Mouse (Mus musculus) liver, adult 2 months (tissue): ENCODE measurements around the gene Peg3. TPM values are rescaled to one million over a fixed set of nuclear protein-coding genes. Genes with fewer than 3 reads are reported as not detected.

Experiments
- DNase-seq: peaks from one replicate; pipeline ENCODE4 v3.0.0-alpha.2; 2011; ENCODE audit warnings: low read depth, low spot score; ENCODE audit errors: extremely low read depth
- H3K27ac ChIP-seq: fragments of 200-500 bp; replicated peaks from 2 replicates; pipeline ENCODE4 v1.5.1; 2012; ENCODE audit warnings: low read depth, mild to moderate bottlenecking, control low read depth, inconsistent platforms, low read length; ENCODE audit not compliant: insufficient read depth
- H3K27me3 ChIP-seq: fragments of 200-500 bp; 2 replicates; pipeline ENCODE4 v1.6.1; 2012; ENCODE audit warnings: mild to moderate bottlenecking, moderate library complexity, low read length, inconsistent platforms; ENCODE audit not compliant: control insufficient read depth, insufficient read depth
- H3K36me3 ChIP-seq: fragments of 200-500 bp; 2 replicates; pipeline ENCODE4 v1.6.1; 2012; ENCODE audit warnings: low read length, inconsistent platforms; ENCODE audit not compliant: control insufficient read depth, insufficient read depth
- H3K4me1 ChIP-seq: fragments of 200-500 bp; 2 replicates; pipeline ENCODE4 v1.6.1; 2011; ENCODE audit warnings: low read length; ENCODE audit not compliant: control insufficient read depth, insufficient read depth
- H3K4me3 ChIP-seq: fragments of 200-500 bp; 2 replicates; pipeline ENCODE4 v1.5.1; 2011; ENCODE audit warnings: low read depth, mild to moderate bottlenecking, control low read depth, low read length, moderate library complexity; ENCODE audit not compliant: insufficient read depth
- H3K79me2 ChIP-seq: fragments of 200-500 bp; 2 replicates; pipeline ENCODE4 v1.6.1; 2012; ENCODE audit warnings: inconsistent platforms, mild to moderate bottlenecking, low read length, moderate library complexity; ENCODE audit not compliant: control insufficient read depth, insufficient read depth
- H3K9ac ChIP-seq: fragments of 200-500 bp; 2 replicates; pipeline ENCODE4 v1.6.1; 2012; ENCODE audit warnings: low read depth, mild to moderate bottlenecking, control low read depth, inconsistent platforms, low read length
- CTCF ChIP-seq: fragments of 200-500 bp; IDR thresholded peaks from 2 replicates; pipeline ENCODE4 v1.5.1; 2011; ENCODE audit warnings: low read depth, low read length, control low read depth
- POLR2A ChIP-seq: fragments of 200-500 bp; IDR thresholded peaks from 2 replicates; pipeline ENCODE4 v1.6.1; 2011; ENCODE audit warnings: low read length, control low read depth; ENCODE audit not compliant: insufficient read depth; ENCODE audit errors: extremely low read depth
- WGBS: fragments of 180-500 bp; shearing (Covaris S2); methylation state at CpG from one replicate; pipeline ENCODE4 v1.1.7; 2018; 5-methylcytosine and 5-hydroxymethylcytosine counted together
- polyA plus RNA-seq: library from polyadenylated mRNA; depleted of rRNA; stranded (reverse); fragments of >200 nt; gene quantifications from 2 replicates; pipeline ENCODE4 v1.2.3, GENCODE M21; 2012
- total RNA-seq: library from RNA; depleted of rRNA; stranded (reverse); fragments of >200 nt; gene quantifications from 2 replicates; pipeline ENCODE4 v1.2.3, GENCODE M21; 2014

The Peg3 gene
- total and polyA plus RNA-seq, 2 experiments = 1.7 to 4.2 TPM

DNA sequence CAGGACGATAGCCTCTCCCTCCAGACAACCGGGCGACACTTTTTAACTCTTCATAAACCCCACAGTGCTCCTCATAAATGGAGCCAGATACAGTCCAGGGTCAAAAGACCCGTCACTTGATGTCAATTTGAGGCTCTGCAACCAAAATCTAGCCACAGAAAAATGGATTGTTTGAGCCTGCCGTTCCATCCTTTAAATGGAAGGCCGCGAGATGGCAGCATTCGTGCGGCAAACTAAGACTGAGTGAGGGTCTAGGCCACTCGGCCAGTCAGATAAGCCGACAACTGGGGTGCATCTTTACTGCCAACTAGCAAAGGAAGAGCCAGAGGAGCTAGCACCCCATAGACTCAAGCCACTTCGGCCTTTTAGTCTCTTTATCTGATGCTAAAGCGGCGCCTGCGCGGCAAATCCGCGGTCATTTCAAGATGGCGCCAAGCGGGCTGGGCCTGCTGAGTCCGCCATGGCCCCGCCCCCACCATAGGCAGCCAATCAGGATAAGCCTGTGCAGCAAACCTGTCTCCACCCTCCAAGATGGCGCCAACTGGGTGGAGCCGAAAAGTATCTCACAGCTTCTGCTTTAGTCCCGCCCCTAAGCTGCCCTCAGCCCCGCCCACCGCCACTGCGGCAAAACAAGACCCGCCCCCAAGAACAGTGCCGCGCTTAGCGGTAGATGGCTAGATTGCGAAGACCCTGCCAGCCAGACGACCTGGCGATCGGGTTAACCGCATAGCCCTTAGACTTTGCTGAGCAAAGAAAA is 992 bp downstream of the Peg3 start:
- TF ChIP-seq POLR2A (no peak), CTCF (peak; percentile 46)
- H3K79me2 ChIP-seq = no peaks in the 10 kb centered on the region
- peak; percentile 83 for DNase-seq
- H3K4me1 ChIP-seq = no peaks in the 10 kb centered on the region
- H3K27ac ChIP-seq = peak overlapping the region; percentile 82
- 41% methylated on average over 37 of the region's 37 CpGs for WGBS
- H3K36me3 ChIP-seq = no peaks in the 10 kb centered on the region
- H3K4me3 ChIP-seq = peak overlapping the region; percentile 64
- peak overlapping the region; percentile 58 for H3K9ac ChIP-seq
- H3K27me3 ChIP-seq = peaks cover 3% of the 10 kb centered on the region; the same call in 1 of the 2 replicates

DNA sequence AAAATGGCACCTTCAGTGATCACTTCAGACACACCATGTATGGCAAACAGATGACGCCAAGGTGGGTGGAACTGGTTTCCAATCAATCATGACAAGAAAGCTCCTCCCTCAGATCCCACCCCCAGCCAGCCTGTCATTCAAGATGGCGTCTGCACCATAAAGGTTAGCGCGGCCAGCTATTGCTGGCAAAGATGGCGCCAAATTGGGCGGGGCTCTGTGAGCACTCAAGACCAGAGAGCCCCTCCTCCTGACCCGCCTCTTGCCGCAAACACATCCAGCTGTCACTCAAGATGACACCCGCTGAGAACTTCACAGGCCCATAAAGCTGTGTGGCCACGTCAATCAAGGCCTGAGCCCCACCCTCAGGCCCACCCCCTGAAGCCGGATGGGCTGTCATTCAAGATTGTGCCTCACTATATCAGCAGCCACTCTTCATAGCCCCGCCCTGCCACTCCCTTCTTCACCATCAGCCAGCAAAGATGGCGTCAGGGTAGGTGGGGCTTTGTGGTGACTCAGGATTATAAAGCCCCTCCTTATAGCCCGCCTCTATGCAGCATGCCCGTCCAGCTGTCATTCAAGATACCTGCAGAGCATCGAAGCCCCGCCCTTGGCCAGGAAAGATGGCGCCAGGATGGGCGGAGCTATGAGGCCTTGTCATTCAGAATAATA is 1.8 kb downstream of the Peg3 start:
- WGBS = 55% methylated on average over 19 of the region's 19 CpGs
- H3K27ac ChIP-seq = peak overlapping the region; percentile 93
- H3K36me3 ChIP-seq = no peaks in the 10 kb centered on the region
- no peaks in the 10 kb centered on the region for H3K79me2 ChIP-seq
- no peak overlapping the region for H3K9ac ChIP-seq
- H3K4me1 ChIP-seq = no peaks in the 10 kb centered on the region
- peaks cover 3% of the 10 kb centered on the region; the same call in 1 of the 2 replicates for H3K27me3 ChIP-seq
- H3K4me3 ChIP-seq = no peak overlapping the region
- DNase-seq = peak; percentile 97
- TF ChIP-seq CTCF = no peak

DNA sequence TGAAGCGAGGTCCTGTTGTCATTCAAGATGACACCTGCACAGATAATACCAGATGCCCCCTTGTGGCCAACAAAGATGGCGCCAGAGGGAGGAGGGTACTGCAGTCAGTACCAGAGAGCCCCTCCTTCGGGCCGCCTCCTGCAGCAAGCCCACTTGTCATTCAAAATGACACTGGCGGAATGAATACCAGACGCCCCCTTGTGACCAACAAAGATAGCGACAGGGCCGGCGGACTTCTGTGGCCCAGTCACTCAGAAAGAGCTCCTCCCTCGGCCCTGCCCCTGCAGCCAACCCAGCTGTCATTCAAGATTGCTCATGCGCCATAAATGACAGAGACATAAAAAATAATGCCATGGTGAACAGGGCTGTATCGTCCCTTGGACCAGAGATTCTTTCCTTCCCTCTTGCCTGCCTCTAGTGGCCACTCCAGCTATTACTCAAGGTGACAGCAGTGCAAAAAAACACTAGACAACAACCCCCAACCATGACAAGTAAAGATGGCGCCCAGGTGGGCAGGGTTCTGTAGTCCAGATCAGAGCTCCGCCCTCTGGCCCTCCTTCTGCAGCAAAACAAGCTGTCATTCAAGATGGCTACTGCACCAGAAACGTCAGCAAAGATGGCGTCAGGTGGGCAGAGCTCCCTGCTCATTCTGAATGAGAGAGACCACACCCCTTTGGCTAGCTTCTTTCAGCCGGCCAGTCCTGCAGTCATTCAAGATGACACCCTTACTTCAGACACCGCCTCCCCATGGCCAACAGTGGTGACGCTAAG is 2.7 kb downstream of the Peg3 start:
- Histone ChIP-seq H3K4me3 (peak overlapping the region; percentile 22), H3K79me2 (no peaks in the 10 kb centered on the region), H3K36me3 (no peaks in the 10 kb centered on the region), H3K4me1 (no peaks in the 10 kb centered on the region), H3K9ac (no peak overlapping the region), H3K27ac (peak overlapping the region; percentile 93), H3K27me3 (peaks cover 3% of the 10 kb centered on the region; the same call in 1 of the 2 replicates)
- no peak for TF ChIP-seq POLR2A
- TF ChIP-seq CTCF = peak; percentile 50
- WGBS = 51% methylated on average over 19 of the region's 19 CpGs
- DNase-seq = peak; percentile 94

DNA sequence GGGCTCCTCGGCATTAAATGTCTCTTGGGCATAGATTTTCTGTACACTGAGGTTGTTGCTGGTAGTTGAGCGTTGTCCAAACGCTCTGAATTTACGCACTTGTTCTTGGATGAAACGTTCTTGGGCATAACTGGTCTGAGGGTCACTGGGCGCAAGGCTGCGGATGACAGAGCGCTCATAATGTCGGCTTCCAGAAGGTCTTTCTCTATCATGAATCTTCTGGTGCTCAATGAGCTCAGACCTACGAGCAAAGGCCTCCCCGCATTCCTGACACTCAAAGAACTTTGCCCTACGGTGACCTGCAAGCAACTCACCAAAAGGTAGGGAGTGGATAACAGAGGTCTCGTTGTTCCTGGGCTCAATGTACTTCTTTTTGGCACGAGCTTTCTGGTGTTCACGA is 20.8 kb downstream of the Peg3 start:
- Histone ChIP-seq H3K27ac (no peak overlapping the region), H3K9ac (no peak overlapping the region), H3K27me3 (no peaks in the 10 kb centered on the region), H3K79me2 (no peaks in the 10 kb centered on the region), H3K36me3 (peaks cover 2% of the 10 kb centered on the region; the same call in 1 of the 2 replicates), H3K4me1 (no peaks in the 10 kb centered on the region), H3K4me3 (no peak overlapping the region)
- 92% methylated on average over 15 of the region's 15 CpGs for WGBS
- no peak for DNase-seq
- TF ChIP-seq POLR2A (no peak), CTCF (no peak)

DNA sequence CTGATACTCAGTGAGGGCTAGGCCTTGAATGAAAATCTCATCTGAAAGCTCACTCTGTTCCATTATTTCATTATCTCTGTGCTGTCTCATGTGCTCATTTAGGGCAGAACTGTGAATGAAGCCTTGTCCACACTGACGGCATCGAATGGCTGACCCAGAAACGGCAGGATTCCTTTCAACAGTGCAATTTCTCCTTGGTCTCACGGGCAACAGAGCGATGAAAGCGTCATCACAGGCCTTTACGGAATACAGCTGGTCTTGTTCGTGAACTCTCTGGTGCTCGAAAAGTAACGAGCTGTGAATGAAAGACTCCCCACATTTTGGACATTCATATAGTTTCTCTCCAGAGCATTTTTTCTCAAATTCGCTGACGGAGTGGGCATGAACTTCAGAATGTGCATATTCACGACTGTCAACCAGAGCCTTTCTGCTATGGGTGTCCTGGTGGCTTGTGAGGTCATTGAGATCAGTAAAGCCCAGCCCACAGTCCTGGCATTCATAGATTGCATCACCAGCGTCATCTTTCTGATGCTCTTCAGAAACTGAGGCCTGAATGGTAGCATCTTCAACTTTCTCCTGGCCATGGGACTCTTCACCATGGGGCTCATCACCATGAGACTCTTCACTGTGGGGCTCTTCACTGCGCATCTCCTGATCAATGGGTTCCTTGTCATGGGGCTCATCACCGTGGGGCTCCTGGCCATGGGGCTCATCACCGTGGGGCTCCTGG is 21.6 kb downstream of the Peg3 start:
- Histone ChIP-seq H3K79me2 (no peaks in the 10 kb centered on the region), H3K36me3 (peaks cover 2% of the 10 kb centered on the region; the same call in 1 of the 2 replicates), H3K4me3 (no peak overlapping the region), H3K4me1 (no peaks in the 10 kb centered on the region), H3K9ac (no peak overlapping the region), H3K27me3 (no peaks in the 10 kb centered on the region), H3K27ac (no peak overlapping the region)
- no peak for DNase-seq
- WGBS = 91% methylated on average over 17 of the region's 17 CpGs
- TF ChIP-seq POLR2A (no peak), CTCF (no peak)
